Mouse (Mus musculus): ENCODE data around the gene Cd2bp2.

- TF ChIP-seq CTCF (IDR thresholded peaks at IDR 0.05; ENCODE audit: low read depth) (no peak), EP300 (IDR thresholded peaks at IDR 0.05; ENCODE audit: low read depth) (no peak)
These were observed 50.2 kb downstream of the Cd2bp2 start for GRCm38 (mm10) chr7:127145387-127146266.
